Mouse (Mus musculus) intestine, embryonic 16.5 days (tissue): ENCODE measurements around the gene Noxo1. TPM values are rescaled to one million over a fixed set of nuclear protein-coding genes. Genes with fewer than 3 reads are reported as not detected.
"Not testable (repeated sequence)": the region's sequence is repeated elsewhere in the genome, so short reads cannot be mapped to it uniquely, and the experiment has no call there.

ENCODE experiments used
- ATAC-seq: fragments of 200-750 bp; cut with Nextera tagmentation; 2 replicates; pipeline ENCODE4 v1.8.0; 2017; ENCODE audit warnings: moderate TSS enrichment, moderate library complexity
- H3K27ac ChIP-seq: fragments of 300-500 bp; sonication (generic); 2 replicates; pipeline ENCODE4 v1.5.1; 2014; ENCODE audit warnings: mild to moderate bottlenecking, low read length
- H3K27me3 ChIP-seq: fragments of 300-500 bp; sonication (generic); replicated peaks from 2 replicates; pipeline ENCODE4 v1.6.1; 2014; ENCODE audit warnings: low read length, control low read depth, mixed read lengths; ENCODE audit not compliant: control insufficient read depth, insufficient read depth
- H3K36me3 ChIP-seq: fragments of 300-500 bp; sonication (generic); 2 replicates; pipeline ENCODE4 v1.6.1; 2014; ENCODE audit warnings: low read length, control low read depth; ENCODE audit not compliant: control insufficient read depth, insufficient read depth
- H3K4me1 ChIP-seq: fragments of 300-500 bp; sonication (generic); 2 replicates; pipeline ENCODE4 v1.6.1; 2014; ENCODE audit warnings: low read length, control low read depth, mixed read lengths; ENCODE audit not compliant: control insufficient read depth, insufficient read depth
- H3K4me2 ChIP-seq: fragments of 300-500 bp; sonication (generic); 2 replicates; pipeline ENCODE4 v1.6.1; 2014; ENCODE audit warnings: low read depth, low read length, control low read depth
- H3K4me3 ChIP-seq: fragments of 300-500 bp; sonication (generic); 2 replicates; pipeline ENCODE4 v1.5.1; 2014; ENCODE audit warnings: mild to moderate bottlenecking, low read length
- H3K9ac ChIP-seq: fragments of 300-500 bp; sonication (generic); 2 replicates; pipeline ENCODE4 v1.6.1; 2014; ENCODE audit warnings: low read depth, low read length
- H3K9me3 ChIP-seq: fragments of 300-500 bp; sonication (generic); 2 replicates; pipeline ENCODE4 v1.6.1; 2016; ENCODE audit warnings: low read length, control low read depth; ENCODE audit not compliant: control insufficient read depth
- WGBS: fragments of 180-500 bp; shearing (Covaris S2); extraction: QIAGEN DNeasy Blood & Tissue Kit; methylation state at CpG from one replicate; pipeline ENCODE4 v1.1.7; 2014; 5-methylcytosine and 5-hydroxymethylcytosine counted together
- polyA plus RNA-seq: library from polyadenylated mRNA; unstranded; fragments of >200 nt; fragmentation: Nextera tagmentation; extraction: Ambion mirVana; gene quantifications from 2 replicates; pipeline ENCODE4 v1.2.1, GENCODE M21; 2015

Gene Noxo1
- polyA plus RNA-seq, 1 experiment from 2014 or later: 17.7 TPM

GRCm38 (mm10) chr17:24720616-24721015 is 24.6 kb downstream of the Noxo1 start:
- H3K36me3 ChIP-seq, ATAC-seq, H3K27me3 ChIP-seq, H3K9me3 ChIP-seq: not testable (repeated sequence)
- Histone ChIP-seq H3K4me1 (peaks cover 19% of the 10 kb centered on the region), H3K4me2 (peak overlapping the region; percentile 58), H3K9ac (peak overlapping the region; percentile 69), H3K27ac (0 out of 2 replicates have a peak overlapping the region, but pooled peaks have one; percentile 80), H3K4me3 (peak overlapping the region; percentile 89)
- WGBS: 0% methylated on average over 11 of the region's 11 CpGs

DNA sequence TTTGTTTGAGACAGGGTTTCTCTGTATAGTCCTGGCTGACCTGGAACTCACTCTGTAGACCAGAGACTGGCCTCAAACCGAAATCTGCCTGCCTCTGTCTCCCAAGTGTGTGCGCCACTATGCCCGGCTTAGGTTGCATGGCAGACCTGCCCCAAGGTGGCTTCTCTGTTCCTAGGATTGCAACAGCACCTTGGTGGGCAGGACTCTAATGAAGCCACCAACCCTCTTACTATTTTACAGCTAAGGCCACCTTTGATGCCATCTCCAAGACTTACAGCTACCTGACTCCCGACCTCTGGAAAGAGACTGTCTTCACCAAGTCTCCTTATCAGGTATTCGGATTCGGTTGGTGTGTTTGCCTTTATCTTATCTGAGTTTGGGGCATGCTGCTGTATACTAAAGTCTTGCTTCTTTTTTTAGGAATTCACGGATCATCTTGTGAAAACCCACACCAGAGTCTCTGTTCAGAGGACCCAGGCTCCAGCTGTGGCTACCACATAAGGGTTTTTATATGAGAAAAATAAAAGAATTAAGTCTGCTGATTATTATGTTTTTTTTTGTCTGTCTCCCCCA is 25.4 kb downstream of the Noxo1 start:
- 49% methylated on average over 7 of the region's 7 CpGs for WGBS
- not testable (repeated sequence) for H3K27me3 ChIP-seq, ATAC-seq, H3K9me3 ChIP-seq, H3K36me3 ChIP-seq, H3K27ac ChIP-seq
- Histone ChIP-seq H3K9ac (peak overlapping the region; percentile 69), H3K4me2 (peak overlapping the region; percentile 58), H3K4me1 (peaks cover 19% of the 10 kb centered on the region), H3K4me3 (peak overlapping the region; percentile 89)

DNA sequence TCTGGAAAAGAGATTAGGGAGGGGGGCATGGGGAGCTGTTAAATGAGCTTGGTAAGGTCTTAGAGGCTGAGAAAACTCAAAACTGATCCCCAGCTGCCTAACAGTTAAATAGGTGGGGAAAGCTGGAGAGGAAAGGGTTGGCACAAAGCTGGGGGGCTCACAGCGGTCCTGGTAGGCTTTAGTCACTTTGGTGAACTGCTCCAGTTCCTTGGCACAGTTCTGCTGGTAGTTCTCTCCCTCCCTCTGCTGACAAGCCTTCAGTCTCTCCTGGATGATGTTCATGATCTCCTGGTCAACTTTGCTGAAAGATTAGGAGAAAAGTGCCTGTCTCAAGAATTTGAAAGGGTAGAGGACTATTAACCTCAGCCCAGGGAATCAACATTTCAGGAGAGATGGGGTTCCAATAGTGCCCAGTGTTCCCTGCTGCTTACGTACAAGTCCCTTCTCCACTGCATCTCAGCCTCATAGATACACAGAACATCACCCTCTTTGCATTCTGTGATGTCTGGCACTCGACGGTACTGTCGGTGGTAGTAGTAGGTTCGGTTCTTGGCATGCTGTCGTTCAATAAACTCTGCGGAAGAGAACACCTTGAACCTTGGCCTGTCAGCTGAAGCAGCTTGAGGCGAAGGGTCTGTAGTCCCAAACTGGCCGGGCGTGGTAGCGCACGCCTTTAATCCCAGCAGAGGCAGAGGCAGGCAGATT is 26.3 kb downstream of the Noxo1 start:
- no peaks in the 10 kb centered on the region for H3K27me3 ChIP-seq
- H3K4me3 ChIP-seq: peak overlapping the region; percentile 89
- peaks cover 19% of the 10 kb centered on the region for H3K4me1 ChIP-seq
- H3K9ac ChIP-seq: peak overlapping the region; percentile 60
- H3K27ac ChIP-seq: peak overlapping the region; percentile 23; the same call in 1 of the 2 replicates
- 33% methylated on average over 13 of the region's 13 CpGs for WGBS
- no peak for ATAC-seq
- H3K9me3 ChIP-seq: no peaks in the 10 kb centered on the region
- H3K36me3 ChIP-seq: peaks cover 7% of the 10 kb centered on the region
- H3K4me2 ChIP-seq: peak overlapping the region; percentile 58

DNA sequence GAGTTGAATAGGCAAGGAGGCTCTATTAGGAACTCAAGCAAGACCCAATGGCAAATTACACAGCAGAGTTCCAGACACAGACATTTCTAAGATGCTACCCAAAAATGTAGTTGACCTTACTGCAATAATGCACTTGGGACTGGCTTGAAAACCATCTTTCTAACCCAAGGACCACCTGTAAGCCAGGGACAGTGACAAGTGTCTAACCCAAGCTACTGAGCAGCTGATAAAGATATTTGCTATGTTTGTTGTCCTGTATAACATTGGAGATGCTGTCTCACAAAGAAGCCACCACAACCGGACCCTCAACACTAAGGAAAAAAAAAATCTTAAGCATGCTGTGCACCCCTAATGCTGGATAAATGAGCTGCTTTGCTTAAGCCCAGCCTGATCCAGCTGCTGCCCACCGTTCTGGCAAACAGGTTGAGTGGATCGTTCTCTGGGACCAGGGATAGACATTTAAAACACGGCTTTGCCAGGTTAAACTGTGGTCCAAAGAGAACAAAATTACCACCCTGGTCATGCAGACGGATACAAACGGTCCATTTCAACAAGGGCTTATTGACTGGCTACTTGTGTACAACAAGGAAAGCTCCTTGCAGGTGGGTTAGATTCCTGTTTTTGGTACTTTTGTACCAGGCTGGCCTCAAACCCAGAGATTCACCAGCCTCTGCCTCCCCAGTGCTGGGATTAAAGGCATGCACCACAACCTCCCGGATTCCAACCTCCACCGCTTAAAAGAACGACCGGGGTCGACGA is 27.3 kb downstream of the Noxo1 start:
- H3K9me3 ChIP-seq: no peaks in the 10 kb centered on the region
- ATAC-seq: no peak
- H3K4me1 ChIP-seq: peaks cover 19% of the 10 kb centered on the region
- WGBS: 2% methylated on average over 12 of the region's 12 CpGs
- H3K27me3 ChIP-seq: no peaks in the 10 kb centered on the region
- peak overlapping the region; percentile 90 for H3K27ac ChIP-seq
- H3K4me3 ChIP-seq: peak overlapping the region; percentile 89
- H3K9ac ChIP-seq: peak overlapping the region; percentile 89
- peak overlapping the region; percentile 58 for H3K4me2 ChIP-seq
- H3K36me3 ChIP-seq: peaks cover 7% of the 10 kb centered on the region

- no peaks in the 10 kb centered on the region for H3K27me3 ChIP-seq
- H3K36me3 ChIP-seq: peaks cover 7% of the 10 kb centered on the region
- H3K9me3 ChIP-seq: no peaks in the 10 kb centered on the region
- ATAC-seq: peak; percentile 16; the same call in 1 of the 2 replicates
- peak overlapping the region; percentile 90 for H3K27ac ChIP-seq
- WGBS: 1% methylated on average over 15 of the region's 15 CpGs
- peak overlapping the region; percentile 89 for H3K4me3 ChIP-seq
- peaks cover 16% of the 10 kb centered on the region for H3K4me1 ChIP-seq
- peak overlapping the region; percentile 89 for H3K9ac ChIP-seq
- H3K4me2 ChIP-seq: peak overlapping the region; percentile 58
These were observed 27.8 kb downstream of the Noxo1 start for GRCm38 (mm10) chr17:24723881-24724180.

- peak within 1 kb of the TSS; percentile 90 for H3K27ac ChIP-seq
- H3K4me3 ChIP-seq: peak within 1 kb of the TSS; percentile 89
- peak; percentile 74 for ATAC-seq
- H3K36me3 ChIP-seq: peaks cover 7% of the 10 kb centered on the region
- H3K27me3 ChIP-seq: no peaks in the 10 kb centered on the region
- peak within 1 kb of the TSS; percentile 58 for H3K4me2 ChIP-seq
- H3K9ac ChIP-seq: peak within 1 kb of the TSS; percentile 89
- H3K4me1 ChIP-seq: peaks cover 14% of the 10 kb centered on the region
- WGBS: 0% methylated on average over 30 of the region's 30 CpGs
- no peaks in the 10 kb centered on the region for H3K9me3 ChIP-seq
These were observed 28.1 kb downstream of the Noxo1 start, which contains the start of gene Ndufb10 for GRCm38 (mm10) chr17:24724184-24724583. TSS of gene Ndufb10 (minus strand) at chr17:24724478.

- peaks cover 14% of the 10 kb centered on the region for H3K4me1 ChIP-seq
- WGBS: 71% methylated on average over 3 of the region's 3 CpGs
- no peak overlapping the region for H3K9ac ChIP-seq
- H3K4me3 ChIP-seq: no peak overlapping the region
- peaks cover 7% of the 10 kb centered on the region for H3K36me3 ChIP-seq
- no peak for ATAC-seq
- H3K9me3 ChIP-seq: no peaks in the 10 kb centered on the region
- H3K27ac ChIP-seq: no peak overlapping the region
- H3K27me3 ChIP-seq: no peaks in the 10 kb centered on the region
- H3K4me2 ChIP-seq: no peak overlapping the region
These were observed 29.8 kb downstream of the Noxo1 start for GRCm38 (mm10) chr17:24725637-24726390.

DNA sequence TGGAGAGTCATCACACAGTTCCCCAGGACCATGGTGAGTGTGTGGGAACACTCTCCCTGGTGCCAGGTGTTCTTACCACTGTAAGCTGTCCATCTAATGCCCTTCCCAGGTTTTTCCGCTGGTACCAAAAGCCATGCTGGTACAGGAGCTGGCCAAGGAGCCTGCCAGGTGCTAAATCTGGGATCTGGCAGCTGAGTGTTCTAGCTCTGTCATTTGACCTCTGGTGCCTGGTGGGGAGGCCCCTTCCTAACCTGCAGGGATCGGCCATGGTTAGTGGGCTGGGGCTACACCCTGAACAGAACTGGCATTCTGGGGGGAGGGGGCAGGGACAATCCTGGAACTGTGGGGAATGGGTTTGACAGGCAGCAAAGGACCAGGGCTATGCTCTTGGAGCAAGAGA is 31.6 kb downstream of the Noxo1 start, which contains the start of gene Rpl3l:
Rpl3l (plus strand) TSS at position 203 of the 400 bp plus-strand sequence.
- no peak for ATAC-seq
- Histone ChIP-seq H3K9me3 (no peaks in the 10 kb centered on the region), H3K9ac (no peak within 1 kb of the TSS), H3K27ac (no peak within 1 kb of the TSS), H3K4me1 (peaks cover 6% of the 10 kb centered on the region), H3K36me3 (no peaks in the 10 kb centered on the region), H3K27me3 (no peaks in the 10 kb centered on the region), H3K4me2 (no peak within 1 kb of the TSS), H3K4me3 (no peak within 1 kb of the TSS)
- 70% methylated on average over 2 of the region's 2 CpGs for WGBS

- 68% methylated on average over 17 of the region's 17 CpGs for WGBS
These were observed 32.1 kb downstream of the Noxo1 start for GRCm38 (mm10) chr17:24728184-24728583.

More at GRCm38 (mm10) chr17:24728184-24728583, 32.1 kb downstream of the Noxo1 start:
- H3K27ac ChIP-seq: no peak overlapping the region
- no peaks in the 10 kb centered on the region for H3K9me3 ChIP-seq
- no peaks in the 10 kb centered on the region for H3K36me3 ChIP-seq
- no peak overlapping the region for H3K9ac ChIP-seq
- peaks cover 1% of the 10 kb centered on the region; the same call in 1 of the 2 replicates for H3K4me1 ChIP-seq
- H3K4me3 ChIP-seq: no peak overlapping the region
- no peaks in the 10 kb centered on the region for H3K27me3 ChIP-seq
- no peak for ATAC-seq
- no peak overlapping the region for H3K4me2 ChIP-seq
